Mouse (Mus musculus): ENCODE measurements around the gene Clcn5. TPM values are rescaled to one million over a fixed set of nuclear protein-coding genes. Genes with fewer than 3 reads are reported as not detected.

Gene Clcn5
- total and polyA plus RNA-seq, 3 experiments, result 7.5 to 10.3 (median 10.2) TPM

- Histone ChIP-seq H3K36me3 (replicated peaks in 1 of 2; ENCODE audit: control insufficient read depth in 1 of 2, insufficient read depth in 1 of 2, low read length in 1 of 2) (no peaks in the 10 kb centered on the region), H3K9ac (ENCODE audit: insufficient read depth, low read depth) (no peak overlapping the region), H3K4me1 (ENCODE audit: control insufficient read depth in 1 of 2, insufficient read depth in 2 of 2) (no peaks in the 10 kb centered on the region), H3K79me2 (replicated peaks; ENCODE audit: control insufficient read depth, extremely low read depth, insufficient read depth, poor library complexity, severe bottlenecking) (no peaks in the 10 kb centered on the region), H3K27me3 (replicated peaks) (no peaks in the 10 kb centered on the region), H3K27ac (ENCODE audit: insufficient read depth, low read depth) (no peak overlapping the region), H3K4me3 (replicated peaks in 1 of 3; ENCODE audit: low read depth in 2 of 3, low read length in 2 of 3, poor library complexity in 1 of 3) (no peak overlapping the region), H3K4me2 (ENCODE audit: insufficient read depth, low read depth, poor library complexity, severe bottlenecking) (no peak overlapping the region), H3K9me3 (replicated peaks; ENCODE audit: low read length) (no peaks in the 10 kb centered on the region)
- in situ Hi-C loops (cut with MboI; ENCODE audit: low pct_ligation_motif_present, low pct_unique_long_range_greater_than_20kb, low sequenced_read_pairs) (no loop called here), dilution Hi-C loops (cut with MboI; ENCODE audit: extremely low pct_ligation_motif_present, extremely low pct_unique_long_range_greater_than_20kb, low sequenced_read_pairs) (no loop called here)
- DNase-seq (ENCODE audit: extremely low read depth), result no peak
- no peak for TF ChIP-seq USF2 (conservative IDR thresholded peaks at IDR 0.05; ENCODE audit: low read depth, low read length)
- no peak for TF ChIP-seq NRF1 (IDR thresholded peaks at IDR 0.05; ENCODE audit: low read depth, low read length)
- TF ChIP-seq SIN3A (IDR thresholded peaks at IDR 0.05; ENCODE audit: low read length), result no peak
- no peak for TF ChIP-seq NELFE (IDR thresholded peaks at IDR 0.05; ENCODE audit: low read depth, low read length)
- TF ChIP-seq RAD21 (IDR thresholded peaks at IDR 0.05; ENCODE audit: low read depth, low read length), result no peak
- TF ChIP-seq MAFK (IDR thresholded peaks at IDR 0.05; ENCODE audit: insufficient replicate concordance, low read length), result no peak
- TF ChIP-seq ELF1 (IDR thresholded peaks at IDR 0.05; ENCODE audit: low read depth, low read length), result no peak
- no peak for TF ChIP-seq CHD1 (IDR thresholded peaks at IDR 0.05; ENCODE audit: low read depth, low read length)
- TF ChIP-seq GABPA (IDR thresholded peaks at IDR 0.05; ENCODE audit: insufficient replicate concordance, low read depth, low read length), result no peak
- no peak for TF ChIP-seq UBTF (IDR thresholded peaks at IDR 0.05; ENCODE audit: low read depth, low read length)
- no peak for TF ChIP-seq BHLHE40 (IDR thresholded peaks at IDR 0.05; ENCODE audit: low read depth, low read length)
- no peak for TF ChIP-seq CTCF (conservative IDR thresholded peaks at IDR 0.05 in 1 of 2, IDR thresholded peaks at IDR 0.05 in 1 of 2; ENCODE audit: low read depth in 2 of 2, low read length in 2 of 2)
- no peak for TF ChIP-seq HCFC1 (IDR thresholded peaks at IDR 0.05; ENCODE audit: low read depth, low read length)
- TF ChIP-seq MXI1 (IDR thresholded peaks at IDR 0.05; ENCODE audit: low read depth, low read length), result no peak
- TF ChIP-seq USF1 (IDR thresholded peaks at IDR 0.05; ENCODE audit: low read depth, low read length), result no peak
- no peak for TF ChIP-seq ZMIZ1 (IDR thresholded peaks at IDR 0.05; ENCODE audit: low read depth, low read length)
- no peak for TF ChIP-seq ZKSCAN1 (IDR thresholded peaks at IDR 0.05; ENCODE audit: borderline replicate concordance, low read depth, low read length)
- no peak for TF ChIP-seq ETS1 (conservative IDR thresholded peaks at IDR 0.05; ENCODE audit: low read depth, low read length)
Observed at GRCm38 (mm10) chrX:7279722-7280121, 39.4 kb downstream of the Clcn5 start.

- Histone ChIP-seq H3K9ac (ENCODE audit: insufficient read depth, low read depth) (no peak overlapping the region), H3K4me1 (ENCODE audit: control insufficient read depth in 1 of 2, insufficient read depth in 2 of 2) (no peaks in the 10 kb centered on the region), H3K4me2 (ENCODE audit: insufficient read depth, low read depth, poor library complexity, severe bottlenecking) (no peak overlapping the region), H3K9me3 (replicated peaks; ENCODE audit: low read length) (no peaks in the 10 kb centered on the region), H3K27ac (ENCODE audit: insufficient read depth, low read depth) (no peak overlapping the region), H3K36me3 (replicated peaks in 1 of 2; ENCODE audit: control insufficient read depth in 1 of 2, insufficient read depth in 1 of 2, low read length in 1 of 2) (no peaks in the 10 kb centered on the region), H3K27me3 (replicated peaks) (no peaks in the 10 kb centered on the region), H3K4me3 (replicated peaks in 1 of 3; ENCODE audit: low read depth in 2 of 3, low read length in 2 of 3, poor library complexity in 1 of 3) (no peak overlapping the region), H3K79me2 (replicated peaks; ENCODE audit: control insufficient read depth, extremely low read depth, insufficient read depth, poor library complexity, severe bottlenecking) (no peaks in the 10 kb centered on the region)
- no peak for DNase-seq (ENCODE audit: extremely low read depth)
- in situ Hi-C loops (cut with MboI; ENCODE audit: low pct_ligation_motif_present, low pct_unique_long_range_greater_than_20kb, low sequenced_read_pairs) (no loop called here), dilution Hi-C loops (cut with MboI; ENCODE audit: extremely low pct_ligation_motif_present, extremely low pct_unique_long_range_greater_than_20kb, low sequenced_read_pairs) (no loop called here)
- TF ChIP-seq CHD2 (IDR thresholded peaks at IDR 0.05; ENCODE audit: low read length), result no peak
- TF ChIP-seq MYC (IDR thresholded peaks at IDR 0.05; ENCODE audit: low read depth, low read length), result no peak
- TF ChIP-seq BHLHE40 (IDR thresholded peaks at IDR 0.05; ENCODE audit: low read depth, low read length), result no peak
- no peak for TF ChIP-seq PAX5 (IDR thresholded peaks at IDR 0.05; ENCODE audit: low read length)
- no peak for TF ChIP-seq SIN3A (IDR thresholded peaks at IDR 0.05; ENCODE audit: low read length)
- TF ChIP-seq USF2 (conservative IDR thresholded peaks at IDR 0.05; ENCODE audit: low read depth, low read length), result no peak
- TF ChIP-seq RCOR1 (conservative IDR thresholded peaks at IDR 0.05; ENCODE audit: low read depth, low read length), result no peak
- no peak for TF ChIP-seq ZMIZ1 (IDR thresholded peaks at IDR 0.05; ENCODE audit: low read depth, low read length)
Observed at GRCm38 (mm10) chrX:7276564-7276963, 42.6 kb downstream of the Clcn5 start.

Measured in CH12.LX (cell line).